Mouse (Mus musculus) T-helper 2 cell (primary cell): ENCODE results near the gene Mtss1l.

ENCODE experiments used
- in situ Hi-C: fragments of 300-600 bp; cut with MboI, MseI; formaldehyde crosslinking; loops from one replicate; pipeline ENCODE4 v1.15.1; 2025; ENCODE audit warnings: high pct_unique_total_duplicates

The Mtss1l gene

DNA sequence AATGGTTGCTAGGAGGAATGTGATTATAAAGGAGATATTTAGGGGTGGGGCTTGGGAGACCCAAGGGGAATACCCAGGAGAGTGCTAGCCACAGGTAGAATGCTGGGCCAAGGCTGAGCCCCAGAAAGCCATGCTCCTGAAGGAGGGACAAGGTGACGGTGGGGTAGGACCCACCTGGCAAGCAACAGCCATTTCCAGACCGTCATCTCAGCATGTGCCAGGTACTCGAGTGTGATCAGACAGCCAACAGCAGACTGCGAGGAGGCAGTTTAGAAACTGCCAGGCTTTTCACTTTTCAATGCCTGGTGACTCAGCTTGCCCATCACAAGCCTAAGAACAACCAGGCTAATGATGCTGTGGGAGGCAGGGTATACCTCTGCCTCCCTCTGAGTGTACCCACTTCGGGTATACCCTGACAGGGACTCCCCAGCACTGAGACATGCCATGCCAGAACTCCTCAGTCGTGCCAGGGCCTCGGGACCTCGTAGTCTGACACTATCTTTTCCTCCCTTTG, 10.1 kb downstream of the Mtss1l start:
- in situ Hi-C loops = no loop called here

DNA sequence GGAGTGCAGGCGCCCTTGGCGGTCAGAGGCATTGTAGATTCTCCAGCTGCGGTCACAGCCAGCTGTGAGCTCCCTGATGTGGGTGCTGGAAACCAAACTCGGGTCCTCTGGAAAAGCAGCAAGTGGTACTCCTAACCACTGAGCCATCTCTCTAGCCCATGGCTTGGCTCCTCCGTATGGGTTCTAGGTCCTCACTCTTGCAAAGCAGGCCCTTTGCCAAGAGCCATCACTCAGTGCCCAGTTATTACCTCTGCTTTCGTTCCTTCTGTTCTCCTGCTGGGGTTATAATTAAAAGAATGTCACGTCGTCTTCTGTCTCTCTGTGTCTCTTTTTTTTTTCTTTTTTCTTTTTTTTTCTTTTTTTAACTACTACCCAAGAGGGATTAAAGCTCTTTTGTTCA, 11.8 kb downstream of the Mtss1l start:
- in situ Hi-C loops = no loop called here

DNA sequence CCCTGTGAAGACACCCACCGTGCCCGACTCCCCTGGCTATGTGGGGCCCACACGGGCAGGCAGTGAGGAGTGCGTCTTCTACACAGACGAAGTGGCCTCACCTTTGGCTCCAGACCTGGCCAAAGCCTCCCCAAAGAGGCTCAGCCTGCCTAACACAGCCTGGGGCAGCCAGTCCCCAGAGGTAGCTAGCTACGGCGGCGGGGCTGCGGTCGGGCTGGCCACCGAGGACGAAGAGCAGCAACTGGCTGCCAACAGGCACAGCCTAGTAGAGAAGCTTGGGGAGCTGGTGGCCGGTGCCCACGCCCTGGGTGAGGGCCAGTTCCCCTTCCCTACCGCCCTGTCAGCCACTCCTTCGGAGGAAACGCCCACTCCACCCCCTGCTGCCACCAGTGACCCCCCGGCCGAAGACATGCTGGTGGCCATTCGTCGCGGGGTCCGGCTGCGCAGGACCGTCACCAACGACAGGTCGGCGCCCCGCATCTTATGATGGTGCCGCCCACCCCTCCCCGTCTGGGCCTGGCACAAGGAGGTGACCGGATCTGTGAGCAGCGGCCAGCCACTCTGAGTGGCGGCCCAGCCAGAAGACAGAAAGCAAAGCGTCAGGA, 17.4 kb downstream of the Mtss1l start:
- in situ Hi-C loops = no loop called here

DNA sequence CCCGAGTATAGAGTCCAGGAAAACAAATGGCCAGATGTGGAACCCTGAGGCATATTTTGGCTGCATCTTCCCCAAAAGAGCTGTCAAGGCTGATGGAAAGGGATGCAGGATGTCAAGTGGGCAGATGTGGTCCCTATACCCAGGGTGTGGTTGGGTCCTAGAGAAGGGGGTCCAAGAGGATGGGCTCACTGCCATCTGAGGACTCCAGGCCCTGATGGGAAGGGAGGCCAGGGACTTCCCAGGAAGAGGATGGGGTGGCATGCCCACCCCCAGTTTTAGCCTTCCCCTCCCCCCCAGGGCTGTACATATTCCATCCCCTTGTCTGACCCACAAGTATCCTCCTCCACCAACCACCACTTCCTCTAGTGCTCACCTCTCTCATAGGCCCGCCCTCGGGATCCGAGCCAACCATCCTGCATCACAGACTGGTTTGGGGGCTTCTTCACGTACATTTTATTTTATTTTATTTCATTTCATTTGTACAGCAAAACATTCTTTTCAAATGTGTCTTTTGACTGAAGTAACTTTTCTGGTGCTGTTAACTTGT, 19.4 kb downstream of the Mtss1l start:
- in situ Hi-C loops = no loop called here

DNA sequence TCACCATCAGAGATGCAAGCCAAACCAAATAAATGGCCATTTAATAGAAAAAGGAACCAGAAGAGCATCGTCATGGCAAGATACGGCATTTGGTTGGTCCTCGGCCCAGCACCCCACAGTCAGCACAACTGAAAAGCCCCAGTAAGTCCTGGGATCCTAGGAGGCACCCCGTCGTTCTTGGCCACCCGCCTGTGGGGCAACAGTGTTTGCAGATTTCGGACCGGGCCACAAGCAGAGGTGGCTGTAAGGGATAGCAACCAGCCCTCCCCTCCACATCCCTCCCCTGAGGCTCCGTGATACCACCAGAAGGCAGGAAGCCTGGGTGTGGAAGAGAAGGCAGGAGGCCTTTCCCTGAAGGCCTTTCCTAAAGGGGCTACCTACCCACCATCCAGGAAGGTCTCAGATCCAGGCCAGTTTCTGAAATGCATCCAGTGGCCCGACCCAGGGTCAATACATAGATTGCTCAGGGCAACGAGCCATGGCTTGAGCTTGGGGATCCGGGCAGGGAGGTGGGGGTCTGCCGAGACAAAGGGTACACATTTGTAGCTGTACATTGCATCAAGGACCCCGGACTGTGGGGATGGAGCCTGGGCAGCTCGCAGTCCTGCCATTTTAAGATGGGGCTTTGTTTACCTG, 20.7 kb downstream of the Mtss1l start:
- in situ Hi-C loops = no loop called here

DNA sequence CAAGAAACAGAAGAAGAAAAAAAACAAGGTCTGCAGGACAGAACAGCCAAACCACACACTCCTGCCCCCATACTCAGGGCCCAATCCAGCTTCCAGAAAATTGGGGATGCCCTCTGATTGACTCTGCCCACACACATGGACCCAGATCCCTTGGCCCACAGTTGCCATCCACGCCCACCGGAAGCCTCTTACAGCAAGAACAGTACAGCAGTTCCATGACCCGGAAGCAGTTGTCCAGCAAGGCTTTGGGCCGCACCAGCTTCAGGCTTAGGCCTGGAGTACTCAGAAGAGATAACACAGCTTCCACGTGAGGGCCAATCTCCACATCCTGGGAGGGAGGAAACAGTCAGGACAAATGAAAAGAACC, 21.2 kb downstream of the Mtss1l start:
- in situ Hi-C loops = no loop called here

DNA sequence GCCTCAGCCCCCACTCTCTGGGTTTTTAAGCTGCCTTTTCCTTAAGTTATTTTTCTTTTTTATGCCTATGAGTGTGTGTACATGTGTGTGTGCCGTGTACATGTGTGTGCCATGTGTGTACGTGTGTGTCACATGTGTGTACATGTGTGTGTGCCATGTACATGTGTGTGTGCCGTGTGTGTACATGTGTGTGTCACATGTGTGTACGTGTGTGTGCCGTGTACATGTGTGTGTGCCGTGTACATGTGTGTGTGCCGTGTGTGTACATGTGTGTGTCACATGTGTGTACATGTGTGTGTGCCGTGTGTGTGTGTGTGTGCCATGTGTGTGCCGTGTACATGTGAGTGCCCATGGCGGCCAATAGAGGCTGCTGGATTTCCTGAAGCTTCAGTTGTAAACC, 23.9 kb downstream of the Mtss1l start:
- in situ Hi-C loops = no loop called here

DNA sequence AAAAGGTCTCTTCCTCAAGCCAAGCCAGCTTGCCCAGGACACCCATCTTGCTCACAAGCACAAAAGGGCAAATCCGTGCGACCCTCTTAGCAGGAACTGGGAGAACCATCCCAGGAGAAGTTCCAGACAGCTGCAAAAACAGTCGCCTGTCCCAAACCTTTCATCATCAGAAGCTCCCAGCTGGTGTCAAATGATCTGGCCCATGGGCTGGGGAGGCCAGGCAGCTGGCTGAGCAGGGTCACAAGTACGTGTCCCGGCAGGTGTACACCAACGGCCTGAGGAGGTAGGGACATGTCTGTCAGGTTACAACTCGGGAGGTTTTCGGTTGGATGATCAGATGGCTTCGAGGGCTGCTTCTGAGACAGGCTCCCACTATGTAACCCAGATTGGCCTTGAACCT, 25.4 kb downstream of the Mtss1l start:
- in situ Hi-C loops = no loop called here

DNA sequence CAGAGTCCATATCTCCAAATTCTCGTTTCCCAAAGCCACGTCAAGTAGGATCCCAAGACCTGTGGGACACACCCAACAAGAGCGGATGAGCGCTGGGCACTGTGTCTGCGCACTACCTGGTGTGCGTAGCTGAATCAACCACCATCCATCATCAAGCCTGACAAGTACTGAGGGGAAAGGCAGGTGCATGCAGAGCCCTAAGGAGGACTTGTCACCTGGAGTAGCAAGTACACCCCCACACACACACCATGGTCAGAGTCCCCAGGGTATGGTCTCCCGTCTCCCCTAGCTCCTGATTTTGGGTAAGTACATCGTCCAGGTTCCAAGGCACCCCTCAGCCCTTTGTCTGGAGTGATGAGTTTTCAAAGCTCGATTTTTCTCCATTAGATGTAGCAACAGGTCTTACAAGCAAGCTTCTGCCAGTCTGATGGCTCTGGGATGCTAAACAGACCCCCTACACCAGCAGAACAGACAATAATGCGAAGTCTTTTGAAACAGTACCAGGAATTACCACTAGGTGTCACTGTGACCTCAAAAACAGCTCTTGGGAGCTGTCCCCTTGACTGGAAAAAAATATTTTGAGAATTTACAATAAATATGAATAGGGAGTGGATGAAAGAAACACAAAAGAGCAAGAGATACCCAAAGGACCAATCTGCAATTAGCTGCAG, 28.4 kb downstream of the Mtss1l start:
- in situ Hi-C loops = no loop called here

DNA sequence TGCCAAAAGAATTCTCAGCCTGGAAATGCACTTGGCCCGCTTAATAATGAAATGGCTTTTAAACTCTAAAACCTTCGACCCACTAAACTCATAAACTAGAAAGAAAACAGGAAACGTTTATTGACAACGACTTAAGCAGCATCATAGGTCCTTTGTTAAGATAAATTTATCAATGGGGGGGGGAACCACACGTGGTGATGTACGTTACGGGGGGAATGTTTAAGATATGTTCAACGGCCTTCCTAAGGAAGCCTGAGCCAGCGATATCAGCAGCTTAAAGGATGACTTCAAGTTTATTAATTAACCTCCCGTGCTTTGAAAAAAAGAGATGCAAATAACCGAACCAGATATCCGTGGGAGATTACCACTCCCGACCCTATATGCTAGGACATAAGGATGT, 29.0 kb downstream of the Mtss1l start:
- in situ Hi-C loops = no loop called here

DNA sequence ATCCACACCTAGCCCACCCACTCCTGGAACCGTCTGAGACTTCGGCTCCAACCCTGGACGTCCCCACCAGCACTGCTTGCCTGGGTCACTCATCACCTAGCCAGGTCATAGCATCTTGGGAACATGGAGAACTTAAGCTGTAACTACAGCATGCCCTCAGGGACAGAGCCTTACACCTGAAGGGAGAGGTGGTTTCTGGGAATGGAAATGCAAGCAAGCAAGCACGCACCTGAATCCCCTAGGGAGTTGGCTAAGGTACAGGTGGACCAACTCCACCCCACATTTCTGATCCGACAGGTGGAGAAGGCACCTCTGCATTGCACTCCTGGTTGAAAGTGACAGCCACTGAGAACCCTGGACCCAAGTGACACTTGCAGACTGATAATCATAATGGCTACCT, 30.2 kb downstream of the Mtss1l start:
- in situ Hi-C loops = no loop called here

DNA sequence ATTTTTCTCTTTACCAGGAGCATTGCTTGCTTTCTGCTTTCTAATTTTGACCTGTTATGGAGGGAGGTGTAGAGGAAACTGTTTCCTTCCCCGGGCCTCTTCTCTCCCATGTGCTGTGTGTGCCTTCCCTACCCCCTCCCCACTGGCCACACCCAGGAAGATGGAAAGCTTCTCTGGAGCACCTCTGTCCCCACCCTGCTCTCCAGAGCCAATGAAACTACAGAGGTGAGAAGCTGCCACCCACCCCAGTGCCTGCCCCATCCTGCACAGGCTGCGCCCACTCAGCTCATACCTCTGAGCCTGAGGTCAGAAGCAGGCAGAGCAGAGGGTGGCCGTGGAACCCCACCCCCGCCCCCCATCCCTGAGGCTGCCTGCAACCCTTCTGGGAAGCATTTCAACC, 33.4 kb downstream of the Mtss1l start:
- in situ Hi-C loops = no loop called here

DNA sequence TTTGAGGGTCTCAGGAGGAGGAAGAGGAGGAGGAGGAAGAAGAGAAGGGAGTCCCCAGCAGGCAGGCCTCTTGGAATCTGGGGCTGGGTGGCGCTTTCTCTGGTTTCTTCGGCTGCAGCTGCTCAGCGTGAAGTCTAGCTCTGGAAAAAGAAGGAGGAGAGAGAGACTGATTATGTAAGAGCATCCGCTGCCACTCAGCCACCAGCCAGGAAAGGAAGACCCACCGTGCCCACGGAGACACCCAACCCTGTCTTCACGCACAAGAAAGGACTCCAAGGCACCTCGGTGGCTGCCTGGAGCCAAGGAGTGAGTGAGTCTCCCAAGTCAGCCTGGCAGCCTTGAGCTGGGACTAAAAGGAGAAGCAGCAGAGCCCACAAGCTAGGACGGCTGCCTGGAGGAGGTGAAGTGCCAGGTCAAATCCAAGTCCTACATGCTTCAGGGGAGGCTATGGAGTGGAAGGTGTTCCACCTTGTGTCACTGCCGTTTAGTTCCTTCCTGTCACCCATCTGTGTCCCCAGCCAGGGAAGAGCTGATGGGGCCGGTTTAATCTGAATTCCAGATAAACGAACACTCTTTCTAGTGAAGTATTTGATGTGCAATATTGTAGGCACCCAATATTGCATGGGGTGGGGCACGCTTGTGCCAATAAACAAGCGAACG, 34.4 kb downstream of the Mtss1l start:
- in situ Hi-C loops = no loop called here

DNA sequence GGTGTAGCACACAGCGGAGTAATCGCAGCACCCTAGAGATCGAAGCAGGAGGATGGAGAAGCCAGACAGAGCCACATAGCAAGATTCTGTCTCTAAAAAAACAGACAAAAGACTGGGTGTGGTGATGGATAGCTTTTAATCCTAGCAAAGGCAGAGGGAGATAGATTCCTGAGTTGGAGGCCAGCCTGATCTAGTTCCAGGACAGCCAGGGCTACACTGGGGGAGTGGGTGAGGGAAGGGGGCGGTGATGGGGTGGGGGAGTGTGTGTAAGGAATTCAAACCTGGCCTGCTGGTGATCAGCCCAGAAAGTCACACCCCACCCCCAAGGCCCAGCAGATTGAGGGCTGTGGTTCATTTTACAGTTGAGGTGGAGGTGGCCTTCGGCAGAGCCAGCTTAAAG, 34.9 kb downstream of the Mtss1l start:
- in situ Hi-C loops = no loop called here

DNA sequence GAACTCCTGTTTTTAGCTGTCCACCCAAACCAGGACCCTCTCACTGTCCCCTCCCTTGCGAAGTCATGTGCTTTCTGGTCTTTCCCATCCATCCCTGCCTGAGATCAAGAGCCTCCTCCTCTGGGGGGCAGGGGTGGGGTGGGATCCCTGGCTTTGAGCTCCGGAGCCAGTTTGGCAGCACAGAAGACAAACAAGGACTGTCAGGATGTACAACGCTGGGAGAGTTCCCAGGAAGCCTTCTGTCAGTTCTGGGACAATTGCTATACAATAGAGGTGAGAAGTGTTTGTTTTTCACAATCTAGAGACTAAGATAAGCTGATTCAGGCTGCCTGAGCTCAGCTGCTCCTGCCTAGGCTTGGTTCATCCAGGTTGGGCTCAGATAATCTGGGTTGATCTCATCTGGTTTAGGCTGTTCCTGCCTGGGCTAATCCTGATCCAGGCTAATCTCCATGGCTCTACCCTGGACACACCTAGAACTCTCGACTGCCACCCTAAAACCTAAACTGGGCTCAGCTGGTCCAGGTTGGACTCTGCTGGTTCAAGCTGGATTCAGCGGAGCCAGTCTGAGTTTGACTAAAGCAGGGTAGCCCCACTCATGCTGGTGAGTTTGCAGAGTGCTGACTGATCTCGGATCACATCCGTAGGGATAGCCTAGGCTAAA, 39.1 kb downstream of the Mtss1l start:
- in situ Hi-C loops = loop anchor here (10.0 kb wide), 1 partner anchor 56 kb away; no protein-coding TSS in a partner anchor

DNA sequence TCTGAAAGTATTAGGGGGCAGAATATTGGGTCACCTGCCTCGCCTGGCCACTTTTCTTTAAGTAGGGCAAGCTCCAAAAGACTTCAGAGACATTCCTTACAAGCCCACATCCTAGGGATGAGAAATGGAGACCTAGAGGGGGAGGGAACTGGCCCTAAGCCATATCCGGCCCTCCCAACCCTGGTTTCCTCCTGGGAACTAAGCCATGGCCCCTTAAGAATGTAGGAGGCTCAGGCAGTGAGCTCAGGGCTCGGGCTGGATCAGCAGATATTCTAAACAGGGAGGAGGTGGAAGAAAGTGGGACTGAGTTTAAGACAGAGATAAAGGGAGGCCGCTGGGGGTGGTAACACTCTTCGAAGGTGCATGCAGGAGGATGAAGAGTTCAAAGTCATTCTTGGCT, 39.9 kb downstream of the Mtss1l start:
- in situ Hi-C loops = loop anchor here (10.0 kb wide), 1 partner anchor 56 kb away; no protein-coding TSS in a partner anchor

DNA sequence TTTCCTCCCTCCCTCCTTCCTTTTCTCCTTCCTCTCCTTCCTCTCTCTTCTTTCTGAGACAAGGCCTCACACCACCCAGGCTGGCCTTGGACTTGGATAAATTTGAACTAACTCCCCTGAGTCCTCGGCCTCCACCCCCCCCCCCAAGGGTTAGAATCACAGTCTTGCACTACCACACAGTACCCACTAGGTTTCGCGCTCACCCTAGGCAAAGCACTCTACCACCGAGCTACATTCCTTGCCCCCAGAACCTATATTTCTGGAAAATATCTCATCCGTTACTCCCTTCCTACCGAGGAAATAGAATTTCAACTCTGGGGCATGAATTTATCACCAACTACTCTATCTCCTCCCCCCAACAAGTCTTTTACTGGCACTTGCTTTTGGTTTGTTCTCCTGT, 40.7 kb downstream of the Mtss1l start:
- in situ Hi-C loops = loop anchor here (10.0 kb wide), 1 partner anchor 57 kb away; no protein-coding TSS in a partner anchor

DNA sequence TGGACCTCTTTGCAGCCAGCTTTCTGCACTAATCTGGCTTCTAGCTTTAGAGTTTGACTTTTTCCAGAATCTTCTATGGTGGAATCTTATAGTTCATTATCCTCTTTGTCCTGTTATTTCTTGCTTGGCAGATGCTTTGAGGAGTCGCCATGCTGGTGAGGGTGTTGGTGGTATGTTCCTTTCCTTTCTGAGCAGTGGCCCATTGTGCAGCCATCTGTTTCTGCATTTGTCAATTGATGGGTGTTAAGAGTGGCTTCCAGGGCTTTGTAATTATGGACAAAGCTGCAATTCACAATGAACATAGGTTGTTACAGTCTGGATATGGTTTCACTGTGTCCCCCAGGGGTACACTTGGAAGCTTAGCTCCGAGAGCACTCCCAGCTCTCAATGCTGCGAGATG, 43.4 kb downstream of the Mtss1l start:
- in situ Hi-C loops = loop anchor here (10.0 kb wide), 1 partner anchor 60 kb away; no protein-coding TSS in a partner anchor

DNA sequence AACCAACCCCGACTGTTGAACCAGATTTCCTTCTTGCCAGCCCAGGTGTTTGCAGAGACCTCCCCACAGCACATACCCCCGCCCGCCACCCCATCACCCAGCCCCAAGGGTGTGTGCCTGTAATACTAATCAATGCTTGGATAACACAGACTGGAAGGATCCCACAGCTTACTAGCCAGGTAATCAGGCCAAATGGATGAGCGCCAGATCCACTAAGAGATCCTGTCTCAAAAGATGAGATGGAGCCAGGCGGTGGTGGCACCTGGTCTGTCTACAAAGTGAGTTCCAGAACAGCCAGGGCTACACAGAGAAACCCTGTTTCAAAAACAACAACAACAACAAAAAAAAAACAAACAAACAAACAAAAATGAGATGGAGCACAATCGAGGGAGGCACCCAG, 46.0 kb downstream of the Mtss1l start:
- in situ Hi-C loops = loop anchor here (10.0 kb wide), 1 partner anchor 62 kb away; no protein-coding TSS in a partner anchor

DNA sequence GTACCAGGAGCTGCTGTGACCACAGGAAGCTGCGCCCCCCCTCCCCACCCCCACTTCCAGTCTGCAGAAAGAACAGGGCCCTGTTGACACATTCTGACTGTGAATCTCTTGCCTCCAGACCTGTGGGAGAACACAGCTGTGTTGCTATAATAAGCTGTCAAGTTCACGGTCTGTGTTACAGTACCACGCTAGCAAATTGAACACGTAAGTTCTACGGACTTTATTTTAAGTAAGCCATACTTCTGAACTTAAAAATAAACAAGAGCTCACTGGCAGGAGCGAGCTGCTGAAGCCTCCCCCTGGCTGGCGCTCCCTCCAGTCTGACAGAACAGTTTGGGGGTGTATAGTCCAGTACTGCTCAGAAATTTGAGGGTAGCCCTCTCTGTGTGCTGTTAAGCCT, 51.2 kb downstream of the Mtss1l start:
- in situ Hi-C loops = no loop called here

DNA sequence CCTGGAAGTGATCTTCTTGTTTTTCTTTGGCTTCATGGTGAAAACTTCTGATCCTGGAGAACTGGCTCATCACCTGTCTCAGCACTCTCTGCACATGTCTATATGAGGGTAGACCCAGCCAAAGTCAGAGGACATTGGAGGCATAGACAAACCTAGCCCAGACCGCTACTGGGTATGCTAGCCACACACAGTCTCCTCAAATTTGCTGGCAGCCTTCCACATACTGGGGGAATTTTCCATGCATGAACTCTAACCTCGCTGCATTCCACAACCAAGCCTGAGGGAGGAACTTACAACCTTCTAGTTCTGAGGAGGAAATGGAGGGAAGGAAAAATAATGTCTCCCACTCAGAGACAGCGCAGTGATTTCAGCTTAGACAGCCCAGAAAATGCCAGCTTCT, 52.8 kb downstream of the Mtss1l start:
- in situ Hi-C loops = no loop called here
